Mouse (Mus musculus) embryonic facial prominence, embryonic 12.5 days (tissue): Measurements from ENCODE around the gene Gm16181. TPM values are rescaled to one million over a fixed set of nuclear protein-coding genes. Genes with fewer than 3 reads are reported as not detected.

Experiments
- ATAC-seq: fragments of 200-750 bp; cut with Nextera tagmentation; 2 replicates; pipeline ENCODE4 v1.8.0; 2017; ENCODE audit not compliant: insufficient number of reproducible peaks, insufficient read depth, low FRiP score, low TSS enrichment
- H3K27ac ChIP-seq: fragments of 300-500 bp; sonication (generic); 2 replicates; pipeline ENCODE4 v1.5.1; 2016; ENCODE audit warnings: mild to moderate bottlenecking
- H3K27me3 ChIP-seq: fragments of 300-500 bp; sonication (generic); 2 replicates; pipeline ENCODE4 v1.6.1; 2016; ENCODE audit warnings: mild to moderate bottlenecking, moderate library complexity
- H3K36me3 ChIP-seq: fragments of 300-500 bp; sonication (generic); 2 replicates; pipeline ENCODE4 v1.6.1; 2016; ENCODE audit warnings: mild to moderate bottlenecking
- H3K4me1 ChIP-seq: fragments of 300-500 bp; sonication (generic); 2 replicates; pipeline ENCODE4 v1.6.1; 2016
- H3K4me2 ChIP-seq: fragments of 300-500 bp; sonication (generic); replicated peaks from 2 replicates; pipeline ENCODE4 v1.6.1; 2016; ENCODE audit warnings: mild to moderate bottlenecking, moderate library complexity
- H3K4me3 ChIP-seq: fragments of 300-500 bp; sonication (generic); 2 replicates; pipeline ENCODE4 v1.5.1; 2016; ENCODE audit warnings: mild to moderate bottlenecking
- H3K9ac ChIP-seq: fragments of 300-500 bp; sonication (generic); 2 replicates; pipeline ENCODE4 v1.6.1; 2016; ENCODE audit warnings: mild to moderate bottlenecking, moderate library complexity
- H3K9me3 ChIP-seq: fragments of 300-500 bp; sonication (generic); 2 replicates; pipeline ENCODE4 v1.6.1; 2016; ENCODE audit warnings: mild to moderate bottlenecking, moderate library complexity
- WGBS: fragments of 180-500 bp; shearing (Covaris S2); methylation state at CpG from one replicate; pipeline ENCODE4 v1.1.7; 2016; 5-methylcytosine and 5-hydroxymethylcytosine counted together
- polyA plus RNA-seq: library from polyadenylated mRNA; unstranded; fragments of >200 nt; fragmentation: Nextera tagmentation; extraction: Ambion mirVana; gene quantifications from 2 replicates; pipeline ENCODE4 v1.2.1, GENCODE M21; 2016

Gene Gm16181
- polyA plus RNA-seq, 1 experiment from 2014 or later, result not detected

DNA sequence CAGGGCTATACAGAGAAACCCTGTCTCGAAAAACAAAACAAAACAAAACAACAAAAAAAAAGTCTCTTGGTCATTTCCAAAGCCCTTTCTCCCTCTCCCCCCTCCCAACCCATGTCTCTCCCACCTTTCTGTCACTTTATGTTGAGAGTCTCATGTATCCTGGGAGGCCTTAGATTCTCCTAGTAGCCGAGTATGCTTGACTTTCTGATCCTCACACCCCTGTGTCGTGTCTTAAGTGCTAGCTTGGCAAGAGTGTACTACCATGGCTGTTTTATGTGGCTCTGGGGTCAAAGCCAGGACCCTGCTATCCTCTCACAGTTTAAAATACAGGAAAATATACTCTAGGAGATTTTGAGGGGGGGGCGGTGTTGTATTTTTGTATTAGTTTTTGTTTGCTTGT, 33.3 kb upstream of the Gm16181 start:
- Histone ChIP-seq H3K9ac (no peak overlapping the region), H3K4me2 (no peak overlapping the region), H3K4me1 (peaks cover 7% of the 10 kb centered on the region), H3K4me3 (no peak overlapping the region), H3K27me3 (no peaks in the 10 kb centered on the region), H3K27ac (no peak overlapping the region), H3K36me3 (no peaks in the 10 kb centered on the region), H3K9me3 (no peaks in the 10 kb centered on the region)
- 73% methylated on average over 4 of the region's 4 CpGs for WGBS
- no peak for ATAC-seq

DNA sequence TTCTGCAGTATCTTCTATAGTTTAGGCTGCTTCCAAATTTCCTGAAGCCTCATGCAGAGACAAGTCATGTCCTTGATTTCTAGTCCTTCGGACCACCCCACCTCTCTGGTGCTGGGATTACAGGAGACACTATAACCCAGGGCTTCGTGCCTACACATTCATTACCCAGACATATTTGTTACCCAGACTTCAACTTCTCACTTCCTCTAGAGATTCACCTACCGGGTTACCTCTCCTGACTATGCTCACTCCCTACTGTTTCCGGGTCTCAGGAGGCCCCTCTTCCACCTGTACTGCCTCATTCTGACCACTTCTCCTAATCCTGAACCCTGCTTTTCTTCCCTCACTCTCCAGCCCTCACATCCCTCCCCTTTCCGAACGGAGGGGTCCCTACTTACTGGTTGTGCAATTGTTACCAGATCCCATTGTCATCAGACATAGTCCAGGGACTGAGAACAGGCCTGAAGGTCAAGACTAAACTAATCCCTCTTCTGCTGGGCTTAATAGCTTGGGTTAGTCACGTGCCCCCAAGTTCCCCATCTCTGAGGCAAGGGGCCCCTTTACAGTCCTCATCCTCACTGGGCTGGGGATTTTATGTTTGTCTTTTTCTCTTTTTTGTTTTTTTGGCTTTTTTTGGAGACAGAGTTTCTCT, 32.5 kb upstream of the Gm16181 start, which contains the start of gene Lst1:
Lst1 (minus strand) TSS at position 481 of the 652 bp plus-strand sequence.
- ATAC-seq, result no peak
- no peak within 1 kb of the TSS for H3K27ac ChIP-seq
- WGBS, result 71% methylated on average over 7 of the region's 7 CpGs

DNA sequence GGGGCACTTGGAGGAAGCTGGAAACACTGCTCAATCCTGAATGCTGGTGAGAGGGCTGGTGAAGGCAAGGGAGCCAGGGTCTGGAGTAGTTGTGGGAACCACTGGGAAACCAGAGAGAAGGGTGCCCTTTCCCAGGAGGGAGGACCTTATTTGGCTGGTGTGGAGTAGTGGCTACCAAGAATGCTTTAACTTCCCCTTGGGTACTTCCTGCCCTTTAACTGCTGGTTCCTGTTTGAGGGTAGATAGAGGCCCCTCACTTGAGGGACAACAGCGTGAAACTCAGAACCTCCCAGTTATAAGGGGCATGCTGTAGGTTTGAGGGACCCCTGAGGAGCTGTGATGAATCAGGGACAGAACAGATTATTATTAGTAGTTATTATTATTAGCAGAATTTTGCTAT, 31.4 kb upstream of the Gm16181 start:
- no peaks in the 10 kb centered on the region for H3K36me3 ChIP-seq
- ATAC-seq, result no peak
- peaks cover 11% of the 10 kb centered on the region for H3K27me3 ChIP-seq
- no peaks in the 10 kb centered on the region for H3K9me3 ChIP-seq
- H3K9ac ChIP-seq, result no peak overlapping the region
- H3K4me1 ChIP-seq, result peaks cover 7% of the 10 kb centered on the region
- WGBS, result 54% methylated on average over 1 of the region's 1 CpGs
- no peak overlapping the region for H3K4me2 ChIP-seq
- no peak overlapping the region for H3K27ac ChIP-seq
- no peak overlapping the region for H3K4me3 ChIP-seq

More for the DNA sequence above, 32.5 kb upstream of the Gm16181 start, which contains the start of gene Lst1:
- no peaks in the 10 kb centered on the region for H3K36me3 ChIP-seq
- H3K27me3 ChIP-seq, result no peaks in the 10 kb centered on the region
- peaks cover 7% of the 10 kb centered on the region for H3K4me1 ChIP-seq
- no peak within 1 kb of the TSS for H3K9ac ChIP-seq
- H3K9me3 ChIP-seq, result no peaks in the 10 kb centered on the region
- no peak within 1 kb of the TSS for H3K4me3 ChIP-seq
- no peak within 1 kb of the TSS for H3K4me2 ChIP-seq

DNA sequence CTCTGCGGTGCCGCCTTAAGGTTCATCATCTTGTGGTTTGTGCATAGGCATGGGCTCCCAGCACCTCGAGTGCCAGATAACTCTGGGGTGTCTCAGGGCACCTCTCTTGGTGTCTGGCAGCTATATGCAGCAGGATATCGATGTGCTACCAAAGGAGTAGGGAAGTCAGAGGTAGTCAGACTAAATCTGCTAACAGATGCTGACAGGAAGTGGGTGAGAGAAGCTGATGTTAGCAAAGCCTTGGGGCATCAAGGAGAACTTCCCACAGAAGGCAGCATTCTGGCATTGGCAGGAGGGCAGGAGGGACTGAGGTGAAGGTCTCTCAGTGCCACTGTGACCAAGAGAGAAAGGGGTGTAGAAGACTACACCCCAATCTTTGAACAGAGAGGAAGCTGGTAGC, 30.5 kb upstream of the Gm16181 start:
- Histone ChIP-seq H3K9me3 (no peaks in the 10 kb centered on the region), H3K4me1 (peaks cover 12% of the 10 kb centered on the region), H3K36me3 (no peaks in the 10 kb centered on the region), H3K27me3 (peaks cover 20% of the 10 kb centered on the region), H3K27ac (no peak overlapping the region), H3K4me2 (no peak overlapping the region), H3K4me3 (no peak overlapping the region), H3K9ac (no peak overlapping the region)
- WGBS, result 75% methylated on average over 4 of the region's 4 CpGs
- no peak for ATAC-seq

DNA sequence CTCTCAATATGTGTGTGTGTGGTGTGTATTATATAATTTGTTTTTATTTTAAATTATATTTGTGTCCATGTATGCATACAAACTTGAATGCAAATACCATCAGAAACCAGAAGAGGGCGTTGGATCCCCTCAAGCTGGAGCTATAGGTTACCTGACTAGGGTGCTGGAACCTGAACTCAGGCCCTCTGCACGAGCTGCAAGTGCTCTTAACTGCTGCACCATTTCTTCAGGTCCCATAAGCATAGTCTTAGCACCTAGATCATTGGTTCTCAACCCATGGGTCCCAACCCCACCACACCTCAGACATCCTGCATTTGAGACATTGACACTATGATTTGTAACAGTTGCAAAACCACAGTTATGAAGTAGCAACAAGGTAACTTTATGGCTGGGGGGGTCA, 28.9 kb upstream of the Gm16181 start:
- H3K36me3 ChIP-seq, result no peaks in the 10 kb centered on the region
- H3K4me3 ChIP-seq, result no peak overlapping the region
- ATAC-seq, result no peak
- H3K27me3 ChIP-seq, result peaks cover 36% of the 10 kb centered on the region
- H3K9me3 ChIP-seq, result no peaks in the 10 kb centered on the region
- 75% methylated on average over 2 of the region's 2 CpGs for WGBS
- no peak overlapping the region for H3K9ac ChIP-seq
- no peak overlapping the region for H3K4me2 ChIP-seq
- no peak overlapping the region for H3K27ac ChIP-seq
- peaks cover 17% of the 10 kb centered on the region for H3K4me1 ChIP-seq

DNA sequence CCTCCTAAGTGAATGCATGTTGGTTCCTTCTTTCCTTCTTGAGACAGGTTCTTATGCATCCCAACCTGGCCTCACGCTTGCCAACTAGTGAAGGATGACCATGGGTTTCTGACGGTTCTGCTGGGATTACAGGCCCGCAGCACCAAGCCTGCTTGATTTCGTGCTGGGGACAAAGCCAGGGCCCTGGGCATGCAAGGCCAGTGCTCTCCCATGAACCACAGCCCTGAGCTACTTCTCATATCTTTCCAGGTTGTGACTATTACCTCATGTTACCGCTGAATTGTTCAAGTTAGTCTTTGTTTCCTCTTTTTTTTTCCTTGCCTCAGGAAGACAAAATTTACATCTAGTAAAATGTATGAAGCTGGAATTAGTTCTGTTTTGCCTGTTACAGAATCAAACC, 27.7 kb upstream of the Gm16181 start:
- Histone ChIP-seq H3K36me3 (no peaks in the 10 kb centered on the region), H3K4me2 (no peak overlapping the region), H3K9me3 (no peaks in the 10 kb centered on the region), H3K9ac (no peak overlapping the region), H3K27me3 (peaks cover 43% of the 10 kb centered on the region), H3K4me3 (no peak overlapping the region), H3K4me1 (peaks cover 17% of the 10 kb centered on the region), H3K27ac (no peak overlapping the region)
- ATAC-seq, result no peak
- 82% methylated on average over 5 of the region's 5 CpGs for WGBS

DNA sequence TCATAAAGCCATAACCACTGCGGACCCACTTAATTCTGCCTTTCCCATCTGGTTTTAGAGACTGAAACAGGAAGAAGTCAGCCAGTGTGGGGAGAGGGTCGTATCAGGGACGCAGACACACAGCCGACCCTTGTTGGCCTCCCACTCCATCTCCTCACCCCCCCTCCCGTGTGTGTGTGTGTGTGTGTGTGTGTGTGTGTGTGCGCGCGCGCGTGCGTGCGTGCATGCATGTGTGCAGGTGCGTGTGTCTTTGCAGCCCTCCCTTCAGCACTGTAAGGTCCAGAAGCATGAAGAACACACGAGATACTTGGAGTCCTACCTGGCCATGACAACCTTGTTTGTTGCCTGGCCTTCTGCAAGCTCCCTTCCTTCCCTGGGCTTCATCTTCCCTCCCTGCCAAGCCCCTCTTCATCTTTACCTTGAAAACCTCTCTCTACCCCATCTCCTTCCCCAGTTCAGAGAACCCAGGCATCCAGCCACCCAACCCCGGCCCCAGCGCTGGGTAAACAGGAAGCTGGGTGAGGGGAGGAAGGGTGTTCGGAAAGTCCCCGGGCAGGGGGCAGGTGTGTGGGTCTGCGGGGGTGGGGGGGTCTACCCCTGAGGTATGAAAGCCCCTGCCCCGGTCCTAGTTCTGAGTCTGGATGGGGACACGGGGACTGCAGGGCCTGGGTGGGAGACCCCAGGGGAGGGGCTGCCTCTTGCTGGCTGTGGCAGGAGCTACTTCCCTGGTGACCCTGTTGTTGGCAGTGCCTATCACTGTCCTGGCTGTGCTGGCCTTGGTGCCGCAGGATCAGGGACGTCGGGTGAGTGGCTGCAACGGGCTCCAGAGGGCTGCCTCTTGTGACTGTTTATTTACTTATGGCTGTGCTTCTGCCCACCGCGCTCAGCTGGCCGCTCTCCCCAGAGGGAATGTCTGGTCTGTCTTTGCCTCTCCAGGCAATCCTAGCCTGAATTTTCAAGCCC, 26.5 kb upstream of the Gm16181 start, which contains the start of gene Ltb:
Ltb (plus strand) TSS at position 559 of the 963 bp plus-strand sequence.
- H3K9me3 ChIP-seq, result no peaks in the 10 kb centered on the region
- peak within 1 kb of the TSS; percentile 40 for H3K4me3 ChIP-seq
- no peaks in the 10 kb centered on the region for H3K36me3 ChIP-seq
- 58% methylated on average over 26 of the region's 28 CpGs for WGBS
- ATAC-seq, result no peak
- peak within 1 kb of the TSS; percentile 52; the same call in 1 of the 2 replicates for H3K9ac ChIP-seq
- peak within 1 kb of the TSS; percentile 68 for H3K4me2 ChIP-seq
- peaks cover 20% of the 10 kb centered on the region for H3K4me1 ChIP-seq
- peaks cover 50% of the 10 kb centered on the region for H3K27me3 ChIP-seq
- no peak within 1 kb of the TSS for H3K27ac ChIP-seq

DNA sequence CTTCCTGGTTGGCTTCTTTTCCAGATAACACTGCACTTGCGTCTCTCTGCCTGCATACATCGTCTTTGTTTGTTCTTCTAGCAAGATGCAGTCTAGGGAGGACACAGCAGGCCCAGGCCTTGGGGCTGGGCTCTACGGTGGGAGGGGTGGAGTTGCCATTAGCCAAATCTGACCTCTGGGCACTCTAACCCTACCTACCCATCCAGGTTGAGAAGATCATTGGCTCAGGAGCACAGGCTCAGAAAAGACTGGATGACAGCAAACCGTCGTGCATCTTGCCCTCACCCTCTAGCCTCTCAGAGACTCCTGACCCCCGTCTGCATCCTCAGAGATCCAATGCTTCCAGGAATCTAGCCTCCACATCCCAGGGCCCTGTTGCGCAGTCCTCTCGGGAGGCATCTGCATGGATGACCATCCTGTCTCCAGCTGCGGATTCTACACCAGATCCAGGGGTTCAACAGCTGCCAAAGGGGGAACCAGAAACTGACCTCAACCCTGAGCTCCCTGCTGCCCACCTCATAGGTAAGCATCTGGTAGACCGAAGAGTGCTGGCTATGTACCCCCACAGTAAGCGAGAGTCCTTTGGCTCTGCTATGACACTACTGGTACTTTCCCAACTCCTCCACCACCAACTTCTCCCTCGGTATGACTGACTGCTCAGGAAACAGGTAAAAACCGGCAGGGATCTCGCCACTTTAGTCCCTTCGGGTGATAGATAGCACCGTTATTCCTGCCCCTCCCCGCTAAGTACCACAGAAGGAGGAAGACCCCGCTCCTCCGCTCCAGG, 25.6 kb upstream of the Gm16181 start:
- Histone ChIP-seq H3K9ac (peak overlapping the region; percentile 52), H3K36me3 (no peaks in the 10 kb centered on the region), H3K4me1 (peaks cover 20% of the 10 kb centered on the region), H3K27ac (no peak overlapping the region), H3K9me3 (no peaks in the 10 kb centered on the region), H3K27me3 (peaks cover 53% of the 10 kb centered on the region), H3K4me3 (peak overlapping the region; percentile 40), H3K4me2 (peak overlapping the region; percentile 68)
- 41% methylated on average over 19 of the region's 19 CpGs for WGBS
- ATAC-seq, result 0 out of 2 replicates have a peak, but pooled peaks have one; percentile 12

DNA sequence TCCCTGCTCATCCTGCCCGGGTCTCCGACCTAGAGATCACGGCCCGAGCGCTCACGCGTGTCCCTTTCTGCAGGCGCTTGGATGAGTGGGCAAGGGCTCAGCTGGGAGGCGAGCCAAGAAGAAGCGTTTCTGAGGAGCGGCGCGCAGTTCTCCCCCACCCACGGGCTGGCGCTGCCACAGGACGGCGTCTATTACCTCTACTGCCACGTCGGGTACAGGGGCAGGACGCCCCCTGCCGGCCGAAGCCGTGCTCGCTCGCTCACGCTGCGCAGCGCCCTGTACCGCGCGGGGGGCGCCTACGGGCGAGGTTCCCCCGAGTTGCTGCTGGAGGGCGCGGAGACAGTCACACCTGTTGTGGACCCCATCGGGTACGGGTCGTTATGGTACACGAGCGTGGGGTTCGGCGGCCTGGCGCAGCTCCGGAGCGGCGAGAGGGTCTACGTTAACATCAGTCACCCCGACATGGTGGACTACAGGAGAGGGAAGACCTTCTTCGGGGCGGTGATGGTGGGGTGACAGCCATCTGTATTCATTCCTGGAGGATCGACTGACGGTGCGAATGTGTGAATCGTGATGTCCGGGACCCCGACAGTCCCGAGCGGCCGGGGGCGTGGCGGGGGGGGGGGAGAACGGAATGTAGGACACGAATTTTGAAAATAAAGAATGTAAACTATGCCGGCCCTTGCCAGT, 24.9 kb upstream of the Gm16181 start:
- H3K27ac ChIP-seq, result no peak overlapping the region
- peak; percentile 81; the same call in 1 of the 2 replicates for ATAC-seq

DNA sequence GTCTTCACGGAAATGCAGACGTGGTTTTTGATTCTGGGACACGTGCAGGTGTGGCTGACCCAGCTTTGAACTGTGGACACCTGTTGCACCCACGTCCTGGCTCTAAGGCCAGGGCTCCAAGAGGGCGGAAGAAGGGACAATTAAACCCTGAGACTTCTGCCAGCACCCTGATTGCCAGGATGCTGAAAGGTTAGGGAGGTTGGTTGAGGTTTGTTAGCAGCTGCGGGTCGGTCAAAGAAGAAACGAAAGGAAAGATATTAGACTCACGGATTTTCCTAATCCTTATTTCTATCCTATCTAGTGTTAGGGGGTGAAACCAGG, 24.4 kb upstream of the Gm16181 start:
- Histone ChIP-seq H3K9ac (no peak overlapping the region; the same call in 1 of the 2 replicates), H3K36me3 (no peaks in the 10 kb centered on the region), H3K27me3 (peaks cover 66% of the 10 kb centered on the region), H3K27ac (no peak overlapping the region), H3K4me1 (peaks cover 20% of the 10 kb centered on the region), H3K9me3 (no peaks in the 10 kb centered on the region), H3K4me3 (peak overlapping the region; percentile 40), H3K4me2 (peak overlapping the region; percentile 68)
- ATAC-seq, result no peak
- WGBS, result 33% methylated on average over 9 of the region's 9 CpGs

More for the DNA sequence above, 24.9 kb upstream of the Gm16181 start:
- H3K36me3 ChIP-seq, result no peaks in the 10 kb centered on the region
- H3K27me3 ChIP-seq, result peaks cover 61% of the 10 kb centered on the region
- WGBS, result 2% methylated on average over 66 of the region's 66 CpGs
- no peaks in the 10 kb centered on the region for H3K9me3 ChIP-seq
- H3K9ac ChIP-seq, result peak overlapping the region; percentile 52
- H3K4me3 ChIP-seq, result peak overlapping the region; percentile 40
- peaks cover 20% of the 10 kb centered on the region for H3K4me1 ChIP-seq
- H3K4me2 ChIP-seq, result peak overlapping the region; percentile 68

DNA sequence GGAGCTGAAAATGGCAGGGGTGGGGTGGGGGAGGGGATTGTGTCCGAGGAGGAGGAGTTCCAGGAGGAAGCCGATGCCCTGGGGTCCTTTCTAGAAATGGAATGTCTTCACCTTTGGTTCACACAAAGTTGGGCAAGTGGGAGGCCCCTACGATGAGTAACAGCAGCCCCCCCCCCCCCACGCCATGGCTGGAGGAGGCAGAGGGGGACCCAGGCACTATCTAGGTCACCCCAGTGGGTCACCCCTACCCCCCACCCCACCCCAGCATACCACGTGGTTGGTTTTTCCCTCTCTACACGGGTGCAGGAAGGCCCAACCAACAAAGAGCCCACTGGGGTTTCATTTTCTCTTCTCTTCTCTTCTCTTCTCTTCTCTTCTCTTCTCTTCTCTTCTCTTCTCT, 23.5 kb upstream of the Gm16181 start:
- H3K36me3 ChIP-seq, result no peaks in the 10 kb centered on the region
- H3K9ac ChIP-seq, result no peak overlapping the region
- H3K9me3 ChIP-seq, result no peaks in the 10 kb centered on the region
- H3K4me1 ChIP-seq, result peaks cover 20% of the 10 kb centered on the region
- WGBS, result 34% methylated on average over 6 of the region's 6 CpGs
- H3K27me3 ChIP-seq, result peaks cover 73% of the 10 kb centered on the region
- no peak for ATAC-seq
- no peak overlapping the region for H3K27ac ChIP-seq
- H3K4me3 ChIP-seq, result no peak overlapping the region
- no peak overlapping the region for H3K4me2 ChIP-seq
